Mouse (Mus musculus) hematopoietic stem cell, adult 5-6 weeks (primary cell): ENCODE data around the gene Defb23. TPM values are rescaled to one million over a fixed set of nuclear protein-coding genes. Genes with fewer than 3 reads are reported as not detected.

Experiments used
- ATAC-seq, 2 experiments: fragments of 125-278 bp in 1 of 2; replicated peaks in 1 of 2; 2 replicates each; pipeline ENCODE4 v1.8.0; 2016 to 2017; ENCODE audit warnings: inconsistent platforms in 2 of 2, mild to moderate bottlenecking in 2 of 2, moderate number of reproducible peaks in 2 of 2, low read depth in 1 of 2, moderate TSS enrichment in 1 of 2; ENCODE audit not compliant: low FRiP score in 2 of 2, poor library complexity in 2 of 2, severe bottlenecking in 2 of 2, insufficient read depth in 1 of 2, low TSS enrichment in 1 of 2
- total RNA-seq: library from RNA; stranded (forward); fragments of 172-1452, 232-1000 nt; gene quantifications from 2 replicates; pipeline ENCODE4 v1.2.3, GENCODE M21; 2017

The Defb23 gene
- total RNA-seq, 1 experiment from 2014 or later: not detected

DNA sequence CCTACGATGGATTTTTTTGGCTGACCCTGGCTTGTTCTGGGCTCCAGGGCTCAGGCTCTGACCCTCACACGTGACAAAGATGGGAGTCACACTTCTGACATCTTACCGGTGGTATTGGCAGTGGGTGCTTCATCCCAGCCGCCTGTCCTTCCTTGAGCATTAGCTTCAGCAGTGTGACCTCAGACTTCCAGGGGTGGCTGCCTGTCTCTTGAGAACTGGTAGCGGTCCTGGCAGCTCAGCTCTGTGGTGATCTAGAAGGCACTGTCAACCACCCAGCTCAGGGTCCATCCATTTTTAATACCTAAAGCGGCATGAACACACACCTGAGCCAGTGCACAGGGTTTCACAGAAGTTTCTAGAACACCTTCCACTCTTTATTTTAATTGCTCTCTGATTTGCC, 54.6 kb downstream of the Defb23 start:
- ATAC-seq: no peak

Other genes with a start within 250 kb of the Defb23 start
- gene Csnk2a1, start 237.8 kb downstream of the Defb23 start, total RNA-seq: 138 and 169 TPM in 2 replicates
- 26.0 and 28.6 TPM in 2 replicates for gene Tbc1d20, start 170.8 kb downstream of the Defb23 start, total RNA-seq
- gene Rbck1, start 132.0 kb downstream of the Defb23 start, total RNA-seq: 63.9 and 70.2 TPM in 2 replicates
- gene Trib3, start 120.6 kb downstream of the Defb23 start, total RNA-seq: 1.7 and 3.0 TPM in 2 replicates
- gene Nrsn2, start 88.0 kb downstream of the Defb23 start, total RNA-seq: not detected in 2 replicates
- gene Sox12, start 66.6 kb downstream of the Defb23 start, total RNA-seq: 1.9 and 3.9 TPM in 2 replicates
- 5.8 and 5.9 TPM in 2 replicates for gene Zcchc3, start 49.6 kb downstream of the Defb23 start, total RNA-seq
- not detected in 2 replicates for gene 6820408C15Rik, start 49.0 kb downstream of the Defb23 start, total RNA-seq
- gene Defb20, start 12.4 kb upstream of the Defb23 start, total RNA-seq: not detected in 2 replicates
- not detected in 2 replicates for gene Defb22, start 25.5 kb upstream of the Defb23 start, total RNA-seq
- gene Defb26, start 47.1 kb upstream of the Defb23 start, total RNA-seq: not detected in 2 replicates
- not detected in 2 replicates for gene Defb28, start 53.6 kb upstream of the Defb23 start, total RNA-seq
- not detected in 2 replicates for gene Defb29, start 75.5 kb upstream of the Defb23 start, total RNA-seq
- gene Gm17416, start 104.7 kb upstream of the Defb23 start, total RNA-seq: not detected in 2 replicates
- not detected in 2 replicates for gene Defb21, start 108.1 kb upstream of the Defb23 start, total RNA-seq
- not detected in 2 replicates for gene Defb19, start 115.7 kb upstream of the Defb23 start, total RNA-seq
- gene Defb45, start 134.8 kb upstream of the Defb23 start, total RNA-seq: not detected in 2 replicates
- gene Defb36, start 139.7 kb upstream of the Defb23 start, total RNA-seq: not detected in 2 replicates
- not detected in 2 replicates for gene Defb25, start 158.4 kb upstream of the Defb23 start, total RNA-seq
- gene Rem1, start 162.3 kb upstream of the Defb23 start, total RNA-seq: not detected in 2 replicates
- 104 and 106 TPM in 2 replicates for gene H13, start 204.8 kb upstream of the Defb23 start, total RNA-seq
- gene Mcts2, start 222.4 kb upstream of the Defb23 start, total RNA-seq: 15.0 and 19.1 TPM in 2 replicates